Mouse (Mus musculus) kidney, adult 8-10 months (tissue): ENCODE data around the gene Scgb1b18.
"Not testable (repeated sequence)": the region's sequence is repeated elsewhere in the genome, so short reads cannot be mapped to it uniquely, and the experiment has no call there.

ENCODE experiments used
- DNase-seq, 2 experiments: peaks; one replicate each; pipeline ENCODE4 v3.0.0; 2022

The Scgb1b18 gene

GRCm38 (mm10) chr7:33185268-33185667, at the start of gene Scgb1b18:
Gene Scgb1b18 (plus strand): TSS chr7:33185568.
- not testable (repeated sequence) for DNase-seq

GRCm38 (mm10) chr7:33173764-33174163, 11.6 kb upstream of the Scgb1b18 start, which contains the start of gene Scgb2b18:
Gene Scgb2b18 (minus strand): TSS chr7:33173864.
- not testable (repeated sequence) for DNase-seq
